Mouse (Mus musculus): ENCODE results near the gene Hmga1.

The Hmga1 gene

DNA sequence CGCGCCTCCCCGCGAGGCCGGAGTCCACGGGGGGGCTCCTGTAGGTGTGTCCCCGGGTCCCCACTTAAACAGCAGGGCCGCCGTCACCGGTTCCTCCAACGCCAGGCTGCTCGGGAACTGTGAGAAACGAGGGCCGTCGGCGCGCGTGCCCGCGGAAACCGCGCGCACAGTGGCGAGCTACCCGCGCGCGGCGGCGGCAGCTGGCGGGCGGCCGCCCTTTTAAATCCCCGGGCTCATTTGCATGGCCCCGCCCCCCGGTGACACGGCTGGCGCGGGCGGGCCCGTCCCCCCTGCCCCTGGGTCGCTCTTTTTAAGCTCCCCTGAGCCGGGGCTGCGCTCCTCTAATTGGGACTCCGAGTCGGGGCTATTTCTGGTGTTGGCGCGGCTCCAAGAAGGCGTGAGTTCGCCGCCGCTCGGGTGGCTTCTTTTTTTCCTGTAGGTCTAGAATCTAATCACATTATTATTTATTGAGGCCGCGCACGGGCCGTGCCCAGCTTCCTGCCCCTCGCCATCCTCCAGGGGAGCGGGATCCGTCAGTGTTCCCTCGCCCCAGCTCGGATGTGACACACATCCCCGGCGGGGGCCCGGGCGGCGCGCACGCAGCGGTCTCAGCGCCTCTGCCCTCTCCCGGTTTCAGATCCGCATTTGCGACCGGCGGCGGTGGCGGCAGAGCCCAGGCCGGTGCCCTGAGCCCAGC, at the start of gene Hmga1:
Gene Hmga1, plus strand, starts transcription at position 183 of the 697 bp plus-strand sequence.
- peak; percentile 90 to 95 for DNase-seq

DNA sequence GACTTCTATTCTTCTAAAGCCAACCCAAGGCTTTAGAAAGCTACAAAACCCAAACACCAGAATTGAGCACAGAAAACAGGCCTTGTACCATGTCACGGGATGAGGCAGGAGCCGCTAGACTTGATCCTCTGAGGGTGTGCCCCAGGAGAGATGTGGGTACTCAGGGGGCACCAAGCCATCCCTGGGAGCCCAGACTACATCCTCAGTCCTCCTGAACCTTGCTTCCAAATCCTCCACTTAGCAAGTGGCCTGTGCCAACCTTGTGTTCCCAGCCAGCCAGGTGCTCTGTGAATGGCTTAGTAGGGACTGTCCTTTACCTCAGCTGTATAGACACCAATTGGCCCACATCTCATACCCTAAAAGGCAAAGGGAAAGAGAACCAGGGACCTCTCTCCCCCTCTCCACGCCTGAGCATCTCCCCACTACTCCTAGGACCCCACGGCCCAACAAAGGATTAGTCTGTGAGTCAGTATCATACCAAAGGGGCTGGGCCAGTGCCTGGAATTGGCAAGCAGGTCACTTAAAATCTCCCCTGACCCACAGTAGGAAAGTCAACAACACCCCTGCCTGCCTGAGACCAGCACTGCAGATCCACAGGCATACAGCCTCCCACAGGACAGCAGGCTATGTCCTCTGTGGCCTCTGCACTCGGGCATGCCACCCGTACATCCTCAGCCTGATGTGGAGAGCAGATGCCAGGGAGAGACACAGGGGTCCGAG, 49.3 kb upstream of the Hmga1 start:
- peak; percentile 55 to 56 for DNase-seq

DNA sequence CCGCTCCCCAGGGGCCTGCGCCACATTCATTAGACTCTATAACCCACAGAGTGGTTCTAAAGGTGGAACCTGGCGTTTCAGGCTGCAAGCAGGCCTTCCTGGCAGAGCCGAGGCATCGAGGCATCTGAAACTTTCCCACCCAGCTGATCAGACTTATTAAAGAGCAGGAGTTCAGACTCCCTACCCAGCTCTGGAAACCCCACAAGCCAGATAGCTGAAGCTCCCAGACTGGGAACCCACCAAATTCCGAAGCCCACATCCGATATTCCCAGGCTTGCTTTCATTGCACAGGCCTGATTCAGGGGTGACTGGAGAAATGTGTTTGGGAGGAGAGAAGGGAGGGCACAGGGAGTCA, 48.7 kb upstream of the Hmga1 start:
- peak in 1 of 2 experiments; percentile 59 for DNase-seq

DNA sequence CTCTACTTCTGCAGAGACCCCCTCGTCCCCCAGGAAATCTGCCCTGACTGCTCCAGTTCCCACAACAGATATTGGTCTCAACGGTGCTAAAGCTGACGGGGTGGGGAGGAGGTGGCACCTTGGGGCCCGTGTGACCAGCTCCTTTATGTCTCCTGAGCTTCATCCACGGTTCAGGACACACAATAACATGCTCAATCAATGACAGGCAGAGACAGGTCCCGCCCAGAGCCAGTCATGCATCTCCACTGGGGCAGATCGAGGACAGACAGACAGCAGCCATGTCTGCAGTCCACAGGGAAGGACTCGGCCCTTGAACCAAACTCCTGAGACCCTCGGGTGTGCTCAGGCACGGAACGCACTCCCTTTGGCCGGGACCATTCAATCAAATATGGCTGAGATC, 48.3 kb upstream of the Hmga1 start:
- DNase-seq: peak in 1 of 2 experiments; percentile 55

DNA sequence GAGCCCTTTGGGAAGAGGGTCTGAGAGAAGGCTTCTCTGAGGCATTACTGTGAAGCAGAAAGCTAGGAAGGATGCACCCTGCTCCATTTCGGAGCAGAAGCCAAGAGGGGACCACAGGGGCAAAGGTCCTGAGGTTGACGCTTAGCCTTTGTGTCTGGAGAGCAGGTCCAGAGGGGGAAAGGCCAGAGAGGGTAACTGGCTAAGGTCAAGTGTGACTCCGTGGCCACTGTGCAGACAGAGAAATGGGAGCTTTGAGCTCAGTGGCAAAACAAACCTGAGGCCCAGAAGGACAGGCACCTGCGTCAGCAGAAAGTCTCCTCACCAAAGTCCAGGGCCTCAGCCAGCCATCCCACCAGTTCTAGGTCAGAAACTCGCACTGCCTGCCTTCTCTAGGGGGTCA, 47.8 kb upstream of the Hmga1 start:
- peak; percentile 53 for DNase-seq

DNA sequence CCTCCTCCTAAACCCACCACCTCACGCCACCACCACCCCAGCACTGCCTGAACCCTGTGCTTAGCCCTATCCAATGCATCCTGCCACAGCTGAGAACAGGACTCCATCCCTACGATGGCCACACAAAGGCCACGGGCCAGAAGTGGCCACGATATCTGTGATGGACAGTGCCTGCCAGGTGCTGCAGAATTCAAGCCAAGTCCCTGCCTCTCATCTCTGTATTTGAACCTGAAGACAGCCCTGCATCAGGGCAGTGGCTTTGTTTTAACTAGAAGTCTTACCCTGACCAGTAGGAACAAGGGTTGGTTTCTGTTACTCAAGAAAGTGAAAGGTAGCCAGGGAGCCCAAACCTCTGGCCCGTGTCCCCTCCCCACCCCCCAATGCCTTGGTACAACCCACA, 47.2 kb upstream of the Hmga1 start:
- DNase-seq: peak; percentile 60 to 64

DNA sequence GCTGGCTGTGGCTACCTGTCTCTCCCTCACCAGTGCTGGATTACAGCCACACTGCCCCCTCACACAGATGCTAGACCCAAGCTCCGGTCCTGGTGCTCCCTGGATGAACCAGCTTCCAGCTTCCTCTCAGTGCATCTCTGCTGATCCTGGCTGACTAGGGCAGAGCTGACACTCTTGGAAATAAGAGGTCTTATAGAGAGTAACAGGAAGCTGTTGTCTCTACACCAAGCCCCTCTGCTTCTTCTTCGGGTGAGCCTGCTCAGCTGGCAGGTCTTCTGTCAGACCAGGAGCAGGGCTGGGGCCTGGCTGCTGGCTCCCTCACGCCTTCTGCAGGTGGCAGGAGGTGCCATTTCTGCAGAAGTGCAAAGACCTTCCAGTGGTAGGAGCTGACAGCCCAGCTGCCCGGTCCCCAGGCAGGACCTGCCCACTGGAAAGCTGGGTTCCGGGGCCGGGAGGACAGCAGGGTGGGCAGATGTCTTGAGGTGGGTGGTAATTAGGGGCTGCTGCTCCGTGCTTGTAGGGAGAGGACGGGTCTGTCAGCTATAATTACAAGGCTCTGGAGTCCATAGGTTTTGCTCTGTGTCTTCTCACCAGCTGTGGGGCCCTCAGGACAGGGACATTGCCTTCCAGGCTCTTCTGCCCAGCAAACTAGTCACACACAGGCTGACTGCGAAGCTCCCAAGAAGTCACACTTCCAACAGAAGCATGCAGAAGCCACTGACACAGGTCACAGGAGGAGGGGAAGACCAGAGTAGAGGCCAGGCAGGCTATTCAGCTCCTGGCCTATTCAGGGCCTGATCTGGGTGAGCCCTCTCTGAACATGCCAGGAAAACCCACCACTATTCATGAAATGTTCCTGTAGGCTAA, 45.8 kb upstream of the Hmga1 start:
- DNase-seq: peak; percentile 67 to 71

DNA sequence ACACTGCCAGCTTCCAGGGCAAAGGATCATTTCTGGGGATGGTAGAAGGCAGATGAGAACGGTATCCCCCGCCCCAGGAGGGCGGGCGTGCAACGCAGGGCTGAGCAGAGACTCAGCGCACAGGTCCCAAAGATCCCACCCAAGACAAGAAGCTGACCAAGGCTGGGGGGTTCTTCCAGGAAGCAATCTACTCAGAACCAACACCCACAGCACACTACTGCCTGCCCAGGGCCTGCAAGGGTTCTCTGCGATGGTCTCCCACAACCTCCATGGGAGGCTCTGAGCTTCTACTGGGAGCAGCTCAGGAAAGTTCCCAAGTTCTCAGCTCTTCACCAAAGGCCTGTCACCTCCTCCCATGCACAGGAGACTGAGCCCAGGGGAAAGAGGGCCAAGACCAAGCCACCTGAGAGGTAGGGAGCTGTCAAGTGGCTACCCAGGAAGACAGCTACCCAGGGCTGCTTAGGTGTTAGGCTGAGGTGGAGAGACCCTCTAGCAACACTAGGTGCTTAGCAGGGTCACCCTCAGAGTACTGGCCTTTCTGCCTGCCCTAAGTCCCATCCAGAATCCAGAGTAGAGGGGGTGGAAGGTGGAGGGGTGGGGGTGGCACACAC, 45.1 kb upstream of the Hmga1 start:
- DNase-seq: peak; percentile 51 to 63

DNA sequence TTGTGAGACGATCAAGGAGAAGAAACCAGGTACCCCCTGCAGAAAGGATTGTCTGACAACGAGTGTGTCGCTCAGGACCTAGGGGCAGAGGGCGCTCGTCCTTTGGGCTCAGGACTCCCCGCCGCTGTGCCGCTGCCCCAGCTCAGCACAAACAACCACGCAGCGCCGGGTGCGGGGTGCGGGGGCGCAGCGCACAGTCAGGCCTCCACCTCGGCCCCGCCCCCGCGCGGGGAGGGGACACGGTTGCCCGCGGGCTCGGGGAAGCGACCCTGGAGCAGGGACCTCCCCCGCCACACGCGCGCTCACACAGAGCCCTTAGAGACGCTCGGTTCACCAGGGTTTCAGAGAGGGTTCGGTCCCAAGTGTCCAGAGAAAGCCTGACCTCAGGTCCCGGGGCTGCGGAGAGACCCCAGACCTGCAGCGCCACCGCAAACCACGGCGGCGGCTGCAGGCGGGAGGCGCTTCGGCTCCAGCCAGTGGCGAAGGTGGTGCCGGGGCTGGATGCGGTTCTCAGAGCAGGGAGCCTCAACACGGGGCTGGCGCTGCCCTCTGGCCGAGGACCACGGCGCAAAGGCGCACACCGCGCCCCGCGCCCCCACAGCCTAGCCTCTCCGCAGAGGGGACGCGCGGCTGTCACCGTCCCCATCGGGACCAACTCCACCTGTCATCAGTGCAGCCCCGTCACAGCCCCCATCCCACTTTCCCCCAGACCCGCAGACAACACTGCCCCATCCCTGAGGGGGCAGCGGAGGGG, 44.3 kb upstream of the Hmga1 start:
- peak; percentile 90 to 93 for DNase-seq

DNA sequence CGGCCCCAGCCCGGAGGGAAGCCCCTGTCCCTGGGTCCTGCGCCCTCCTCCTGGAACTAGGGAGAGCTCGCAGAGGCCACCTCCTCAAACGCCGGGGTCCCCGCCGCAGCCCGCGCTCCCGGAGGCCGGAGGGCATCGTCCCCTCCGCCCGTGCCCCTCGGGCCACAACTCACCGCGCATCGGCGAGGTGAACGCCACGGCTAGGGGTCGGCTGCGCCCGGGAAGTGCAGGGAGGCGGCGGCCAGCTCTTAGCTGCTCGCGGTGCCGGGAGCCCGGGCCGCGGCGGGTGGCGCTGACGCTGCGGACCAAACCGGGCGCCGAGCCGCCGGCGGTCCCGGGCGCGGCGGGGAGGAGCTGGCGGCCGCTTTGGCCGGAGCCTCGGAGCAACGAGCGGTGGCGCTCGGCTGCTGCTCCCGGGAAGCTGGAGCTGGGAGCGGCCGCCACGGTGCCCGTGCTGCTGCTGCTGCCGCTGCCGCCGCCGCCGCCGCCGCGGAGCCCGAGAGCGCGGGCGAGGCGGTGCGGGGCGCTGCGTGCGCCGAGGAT, 43.6 kb upstream of the Hmga1 start:
- DNase-seq: peak; percentile 64 to 70

DNA sequence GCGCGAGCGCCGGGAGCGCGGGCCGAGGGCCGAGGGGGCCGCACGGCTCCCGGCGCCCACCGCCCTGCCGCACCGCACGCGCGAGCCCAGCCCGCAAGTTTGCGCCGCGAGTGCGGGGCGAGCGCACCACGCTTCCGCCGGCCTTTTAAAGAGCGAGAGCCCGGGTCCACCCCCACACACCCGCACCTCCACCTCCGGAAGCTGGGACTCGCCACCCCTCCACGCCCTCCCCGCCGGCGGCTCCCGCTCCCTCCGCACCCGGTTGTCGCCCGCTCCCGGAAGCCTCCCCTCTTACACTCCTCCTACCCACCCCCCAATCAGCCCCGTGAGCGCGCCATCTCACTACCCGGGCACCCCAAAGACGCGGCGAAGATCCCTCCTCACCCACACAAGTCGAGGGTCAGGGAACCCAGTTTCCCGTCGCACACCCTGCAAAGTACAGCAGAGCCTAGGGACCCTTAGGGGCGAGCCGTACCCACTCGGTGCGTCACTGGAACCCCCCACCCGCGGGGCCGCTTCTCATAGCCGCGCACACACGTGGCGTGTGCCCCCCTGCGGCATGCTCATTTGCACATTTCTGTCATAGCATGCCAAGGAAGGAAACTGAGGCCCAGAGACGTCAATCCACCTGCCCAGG, 42.9 kb upstream of the Hmga1 start:
- DNase-seq: peak; percentile 88 to 92

DNA sequence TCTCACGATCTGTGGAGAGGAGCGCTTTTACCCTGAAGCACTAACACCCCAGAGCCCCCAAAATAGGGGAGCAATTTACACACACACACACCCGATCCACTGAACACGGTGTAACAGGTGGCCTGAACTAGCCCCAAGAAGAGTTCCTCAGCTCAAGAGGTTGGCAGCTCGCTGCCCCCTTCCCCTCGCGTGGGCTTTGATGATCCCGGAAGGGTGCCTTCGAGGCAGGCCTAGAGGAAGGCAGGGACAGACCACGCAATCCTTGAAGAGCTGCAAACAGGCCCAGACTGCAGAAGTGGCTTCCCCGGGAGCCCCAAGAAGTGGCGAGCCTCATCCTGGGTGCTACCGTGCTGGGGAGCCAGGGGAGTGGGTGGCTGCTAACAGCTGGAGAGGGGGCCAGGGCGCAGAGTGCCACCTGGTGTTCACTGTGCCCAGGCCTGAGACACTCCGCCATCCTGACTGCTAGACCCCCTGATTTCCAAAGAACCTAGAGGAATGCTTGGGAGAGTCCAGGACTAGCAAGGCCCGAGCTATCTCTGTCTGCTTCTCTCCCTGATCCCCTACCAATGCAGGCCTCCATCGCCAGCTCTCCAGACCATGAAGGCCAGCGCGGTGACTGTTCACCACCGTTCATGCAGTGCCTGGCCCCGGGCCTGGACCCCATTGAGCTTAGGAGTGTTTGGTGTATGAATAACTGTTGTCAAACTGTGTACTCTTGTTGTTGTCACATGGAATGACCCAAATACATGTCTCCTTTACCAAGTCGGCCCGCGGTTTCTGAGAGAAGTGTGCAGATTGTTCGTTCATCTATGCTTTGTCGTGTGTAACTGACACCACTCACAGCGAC, 42.2 kb upstream of the Hmga1 start:
- DNase-seq: peak; percentile 44 to 58

DNA sequence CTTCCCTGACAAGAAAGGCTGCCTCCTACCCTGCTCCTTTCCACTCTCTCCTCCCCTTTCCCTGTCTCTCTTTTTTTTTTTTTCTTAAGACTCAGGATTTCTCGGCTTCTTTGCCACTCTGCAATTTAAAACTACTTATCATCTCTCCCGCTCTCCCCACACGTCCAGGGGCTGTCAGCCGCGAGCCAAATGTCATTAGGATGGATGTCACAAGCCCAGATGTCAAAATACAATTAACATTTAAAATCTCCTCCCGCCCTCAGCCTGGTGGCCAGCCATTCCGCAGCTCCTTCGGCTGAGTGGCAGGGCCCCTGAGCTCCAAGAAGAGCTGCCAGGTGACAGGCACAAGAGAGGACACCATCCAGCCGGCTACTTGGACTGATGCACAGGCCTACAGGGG, 38.0 kb upstream of the Hmga1 start:
- peak; percentile 30 to 33 for DNase-seq

DNA sequence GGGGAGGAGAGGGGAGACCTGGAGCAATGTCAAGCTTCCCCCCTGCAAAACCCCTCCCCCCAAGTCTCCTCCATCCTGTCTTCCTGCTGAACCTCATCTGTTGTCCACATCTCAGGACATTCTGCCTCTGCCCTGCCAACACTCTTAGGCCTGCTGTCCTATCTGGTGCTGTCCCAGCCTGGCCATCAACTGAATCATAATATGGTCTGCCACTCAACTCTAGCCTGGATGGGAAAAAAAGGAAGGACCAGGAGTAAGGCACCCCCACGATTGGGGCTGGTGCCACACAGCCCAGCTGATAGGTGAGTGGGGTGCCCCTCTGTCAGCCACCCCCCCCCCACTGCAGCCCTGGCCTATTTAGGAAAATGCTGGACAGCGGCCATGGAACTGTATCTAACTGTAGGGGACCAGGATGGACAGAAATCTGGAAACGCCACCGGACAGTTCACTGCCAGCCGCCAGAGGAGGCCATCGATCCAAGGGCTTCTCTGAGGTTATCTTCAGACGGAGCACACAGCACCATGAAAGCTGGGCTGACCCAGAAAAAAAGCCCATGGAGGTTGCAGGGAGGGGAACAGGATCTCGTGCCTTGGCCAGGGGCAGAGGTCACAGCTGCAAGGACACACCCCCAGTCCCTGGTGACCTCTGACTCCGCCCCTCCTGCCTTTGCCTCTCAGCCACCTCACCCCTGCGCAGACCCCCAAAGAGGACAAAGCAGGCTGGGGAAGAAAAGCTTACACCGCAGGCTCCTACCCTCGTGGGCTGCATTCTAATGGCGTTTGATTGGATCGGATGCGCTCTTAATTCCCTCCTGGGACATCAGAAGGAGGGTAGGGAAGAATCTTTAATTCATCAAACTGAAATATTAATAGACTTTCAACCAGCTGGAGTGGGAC, 37.3 kb upstream of the Hmga1 start:
- DNase-seq: peak; percentile 21 to 47

DNA sequence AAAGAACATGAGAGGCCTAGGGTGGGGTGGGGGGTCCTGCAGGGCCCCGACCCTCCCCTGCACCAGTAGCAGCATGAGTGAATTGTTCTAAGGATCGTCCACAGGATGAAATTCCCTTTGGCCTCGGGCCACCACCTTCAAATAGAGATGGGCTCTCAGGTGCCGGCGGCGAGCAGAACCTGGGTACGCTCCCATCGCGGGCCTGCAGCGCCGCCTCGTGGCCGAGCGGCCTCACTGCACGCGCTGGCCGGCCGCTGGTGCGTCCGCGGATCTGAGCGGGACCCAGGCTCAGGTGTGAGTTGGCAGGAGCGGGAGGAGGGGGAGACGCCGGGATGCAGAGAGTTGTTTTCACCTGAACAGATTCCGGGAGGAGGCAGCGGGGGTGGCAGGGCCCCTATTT, 35.7 kb upstream of the Hmga1 start:
- peak; percentile 88 to 91 for DNase-seq

DNA sequence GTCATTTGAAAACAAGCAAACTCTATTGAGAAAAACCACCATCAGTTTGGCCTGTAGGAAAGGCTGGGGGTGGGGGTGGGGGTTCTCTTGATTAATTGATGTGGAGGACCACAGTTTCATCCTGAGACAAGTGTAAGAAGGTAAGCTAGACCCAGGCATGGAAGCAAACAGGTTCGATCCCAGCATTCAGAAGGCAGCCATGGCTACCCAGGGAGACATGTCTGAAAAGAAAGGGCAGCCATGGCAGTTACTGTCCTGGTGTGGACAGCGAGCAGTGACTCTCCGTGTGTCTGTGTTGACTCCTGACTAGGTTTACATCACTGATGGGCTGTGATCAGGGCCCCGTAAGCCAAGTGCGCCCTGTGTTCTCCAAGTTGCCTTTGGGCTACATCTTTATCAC, 35.0 kb upstream of the Hmga1 start, which contains the start of gene Grm4:
Gene Grm4, minus strand, starts transcription at position 101 of the 400 bp plus-strand sequence.
- DNase-seq: no peak

DNA sequence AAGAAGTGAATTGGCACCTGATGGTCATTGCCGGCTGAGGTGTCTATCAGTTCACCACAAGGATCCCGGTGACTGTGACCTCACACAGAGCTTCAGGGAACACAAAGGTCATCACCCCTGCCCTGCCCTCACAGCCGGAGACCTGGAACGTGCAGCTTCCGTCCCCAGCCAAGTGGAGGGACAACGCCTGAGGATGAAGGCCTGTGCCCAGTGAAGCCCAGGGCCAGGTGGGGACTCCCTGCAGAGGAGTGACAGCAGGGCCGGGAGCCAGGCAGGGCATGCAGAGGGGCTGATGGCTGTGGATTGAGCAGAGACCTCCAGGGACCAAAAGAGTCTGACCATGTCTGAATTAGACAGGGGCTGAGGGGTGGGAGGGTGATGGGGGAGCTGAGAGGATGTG, 33.2 kb upstream of the Hmga1 start:
- peak; percentile 48 to 58 for DNase-seq

DNA sequence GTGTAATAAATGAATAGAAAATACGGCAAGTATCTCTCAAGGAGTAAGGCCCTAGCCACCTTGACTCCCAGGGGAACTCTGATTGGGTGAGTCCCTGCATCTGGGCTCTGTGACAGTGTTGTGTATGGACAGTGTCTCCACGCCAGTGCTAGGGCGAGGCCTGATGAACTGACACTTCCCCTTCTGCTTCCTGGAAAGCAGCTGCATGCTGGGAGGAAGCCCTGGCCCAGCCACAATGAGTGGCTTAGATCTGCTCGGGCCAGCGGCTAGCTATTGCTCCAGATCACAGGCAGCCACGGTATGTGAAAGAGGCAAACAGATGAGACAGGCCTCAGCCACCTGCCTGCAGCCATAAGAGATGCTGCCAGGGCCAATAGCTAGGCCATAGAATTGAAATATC, 29.1 kb upstream of the Hmga1 start:
- no peak for DNase-seq

DNA sequence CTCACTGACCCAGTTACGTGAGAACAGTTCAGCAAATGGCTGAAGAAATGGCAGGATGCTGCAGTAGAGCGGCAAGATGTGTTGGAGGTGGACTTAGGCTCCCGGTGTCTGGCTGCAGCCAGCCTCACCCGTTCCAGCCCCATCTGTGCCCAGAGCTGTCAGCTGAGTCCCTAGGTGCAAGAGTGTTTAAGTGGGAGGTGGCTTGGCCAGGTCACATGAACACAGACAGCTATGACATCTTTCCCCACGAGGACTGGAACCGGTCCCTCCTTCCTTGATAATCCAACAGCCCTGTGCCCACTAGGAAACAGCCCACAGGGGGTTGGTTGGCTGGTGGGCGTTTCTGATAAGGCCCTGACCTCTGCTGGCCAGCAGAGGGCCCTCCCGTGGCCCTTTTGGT, 28.3 kb upstream of the Hmga1 start:
- DNase-seq: peak in 1 of 2 experiments; percentile 28
